In genomic region chr12:51822236-51822635, GRCm38 (mm10) we compare ENCODE assay signal across 18 mouse cellular contexts. TPM values are rescaled to one million over a fixed set of nuclear protein-coding genes. Genes with fewer than 3 reads are reported as not detected.
DNase-seq lines count a peak whose midpoint lies in the region; ATAC-seq and TF ChIP-seq lines count a peak whose summit lies in the region.
"Had no signal": no experiment of that assay in that cellular context is flagged by ENCODE, and none has a peak within 500 bp of the region (broad histone marks: within the 10 kb centered on the region; RNA-seq: fewer than 3 reads in every experiment).

No protein-coding gene starts in this region.

- no peak for DNase-seq in gastrocnemius, adult 2 months
- no peak for DNase-seq in gastrocnemius, postnatal 10 days
- no peak for DNase-seq in lung, postnatal 0 days (ENCODE audit: low spot score)
- no peak for DNase-seq in lung, adult 18-20 months
- DNase-seq in CH12.LX (ENCODE audit: extremely low read depth), result no peak
- DNase-seq in naive thymus-derived CD4-positive, alpha-beta T cell, adult 2 months (ENCODE audit: low read depth), result peak; percentile 51
- DNase-seq in spleen, postnatal 4 days (ENCODE audit: low spot score in 2 of 2), result no peak
- no peak for DNase-seq in hindbrain, postnatal 0 days (ENCODE audit: low spot score)
- DNase-seq: cerebellum, postnatal 10 days; embryo, embryonic 11 days; kidney, adult 9 months; right cerebral cortex, postnatal 14 days; thymus, adult 18-20 months had no signal

- no peak for TF ChIP-seq POLR2A in CH12.LX (IDR thresholded peaks at IDR 0.05; ENCODE audit: low read depth, low read length)

- no peak overlapping the region for H3K4me3 ChIP-seq in gastrocnemius, adult 2 months
- no peak overlapping the region for H3K4me3 ChIP-seq in lung, postnatal 0 days (ENCODE audit: low read depth, low read length)
- H3K4me3 ChIP-seq in CH12.LX (replicated peaks in 1 of 3; ENCODE audit: low read depth in 2 of 3, low read length in 2 of 3, poor library complexity in 1 of 3), result no peak overlapping the region
- no peak overlapping the region for H3K4me3 ChIP-seq in hindbrain, postnatal 0 days (ENCODE audit: low read length)
- H3K4me3 ChIP-seq: forebrain, embryonic 13.5 days; hindbrain, embryonic 15.5 days; limb, embryonic 13.5 days; midbrain, embryonic 12.5 days had no signal

- peak; percentile 23 for TF ChIP-seq RAD21 in CH12.LX (IDR thresholded peaks at IDR 0.05; ENCODE audit: low read depth, low read length)

- no peak overlapping the region for H3K4me2 ChIP-seq in lung, postnatal 0 days (replicated peaks; ENCODE audit: low read depth, low read length)
- H3K4me2 ChIP-seq in CH12.LX (ENCODE audit: insufficient read depth, low read depth, poor library complexity, severe bottlenecking), result no peak overlapping the region
- no peak overlapping the region for H3K4me2 ChIP-seq in hindbrain, postnatal 0 days (ENCODE audit: low read depth, low read length)
- H3K4me2 ChIP-seq: forebrain, embryonic 13.5 days; hindbrain, embryonic 15.5 days; limb, embryonic 13.5 days; midbrain, embryonic 12.5 days had no signal

- no peak overlapping the region for H3K9ac ChIP-seq in lung, postnatal 0 days (replicated peaks; ENCODE audit: low read depth)
- no peak overlapping the region for H3K9ac ChIP-seq in CH12.LX (ENCODE audit: insufficient read depth, low read depth)
- no peak overlapping the region for H3K9ac ChIP-seq in hindbrain, postnatal 0 days (replicated peaks; ENCODE audit: low read length)
- H3K9ac ChIP-seq: forebrain, embryonic 13.5 days; hindbrain, embryonic 15.5 days; limb, embryonic 13.5 days; midbrain, embryonic 12.5 days had no signal

- peak; percentile 41 for TF ChIP-seq CTCF in gastrocnemius, adult 2 months (IDR thresholded peaks at IDR 0.05)
- peak; percentile 38 for TF ChIP-seq CTCF in lung, postnatal 0 days (IDR thresholded peaks at IDR 0.05)
- peak in 1 of 2 experiments; percentile 54; a peak in 2 of 4 replicates for TF ChIP-seq CTCF in CH12.LX (conservative IDR thresholded peaks at IDR 0.05 in 1 of 2, IDR thresholded peaks at IDR 0.05 in 1 of 2; ENCODE audit: low read depth in 2 of 2, low read length in 2 of 2)
- TF ChIP-seq CTCF in hindbrain, postnatal 0 days (IDR thresholded peaks at IDR 0.05; ENCODE audit: low read depth), result no peak

- intact Hi-C loops in gastrocnemius, adult 2 months (cut with DNase I), result loop anchor here (10.0 kb wide), 1 partner anchor 143 kb away; no protein-coding TSS in a partner anchor

- 84% methylated on average over 3 of the region's 3 CpGs for WGBS in lung, postnatal 0 days
- 79% methylated on average over 3 of the region's 3 CpGs for WGBS in hindbrain, postnatal 0 days

- peaks cover 77% of the 10 kb centered on the region for H3K79me2 ChIP-seq in CH12.LX (replicated peaks; ENCODE audit: control insufficient read depth, extremely low read depth, insufficient read depth, poor library complexity, severe bottlenecking)

- in situ Hi-C loops in CH12.LX (cut with MboI; ENCODE audit: low pct_ligation_motif_present, low pct_unique_long_range_greater_than_20kb, low sequenced_read_pairs), result no loop called here

- no peaks in the 10 kb centered on the region for H3K27me3 ChIP-seq in lung, postnatal 0 days (replicated peaks; ENCODE audit: insufficient read depth, low read length)
- no peaks in the 10 kb centered on the region for H3K27me3 ChIP-seq in CH12.LX (replicated peaks)
- no peaks in the 10 kb centered on the region for H3K27me3 ChIP-seq in hindbrain, postnatal 0 days (ENCODE audit: insufficient read depth, low read length)
- H3K27me3 ChIP-seq: forebrain, embryonic 13.5 days; hindbrain, embryonic 15.5 days; limb, embryonic 13.5 days; midbrain, embryonic 12.5 days had no signal

- H3K9me3 ChIP-seq in lung, postnatal 0 days (ENCODE audit: low read length), result no peaks in the 10 kb centered on the region
- H3K9me3 ChIP-seq in CH12.LX (replicated peaks; ENCODE audit: low read length), result no peaks in the 10 kb centered on the region
- no peaks in the 10 kb centered on the region for H3K9me3 ChIP-seq in hindbrain, postnatal 0 days (ENCODE audit: low read length)
- H3K9me3 ChIP-seq: forebrain, embryonic 13.5 days; hindbrain, embryonic 15.5 days; limb, embryonic 13.5 days; midbrain, embryonic 12.5 days had no signal

- peaks cover 2% of the 10 kb centered on the region; the same call in 1 of the 2 replicates for H3K4me1 ChIP-seq in lung, postnatal 0 days (ENCODE audit: insufficient read depth, low read depth, low read length)
- H3K4me1 ChIP-seq in CH12.LX (ENCODE audit: control insufficient read depth in 1 of 2, insufficient read depth in 2 of 2), result peaks cover 2 to 42% of the 10 kb centered on the region in 2 experiments
- no peaks in the 10 kb centered on the region for H3K4me1 ChIP-seq in hindbrain, postnatal 0 days (ENCODE audit: insufficient read depth, low read length)

- no peak overlapping the region for H3K27ac ChIP-seq in gastrocnemius, adult 2 months
- no peak overlapping the region for H3K27ac ChIP-seq in lung, postnatal 0 days (ENCODE audit: low read length)
- H3K27ac ChIP-seq in CH12.LX (ENCODE audit: insufficient read depth, low read depth), result no peak overlapping the region
- no peak overlapping the region for H3K27ac ChIP-seq in hindbrain, postnatal 0 days
- H3K27ac ChIP-seq: forebrain, embryonic 13.5 days; hindbrain, embryonic 15.5 days; limb, embryonic 13.5 days; midbrain, embryonic 12.5 days had no signal

- dilution Hi-C loops in CH12.LX (cut with MboI; ENCODE audit: extremely low pct_ligation_motif_present, extremely low pct_unique_long_range_greater_than_20kb, low sequenced_read_pairs), result no loop called here

- ATAC-seq in lung, postnatal 0 days, result no peak
- no peak for ATAC-seq in hindbrain, postnatal 0 days
- ATAC-seq: activated CD4-positive, CD25-positive, alpha-beta regulatory T cell, adult 4 months; forebrain, embryonic 13.5 days had no signal

- peaks cover 4% of the 10 kb centered on the region; the same call in 1 of the 2 replicates for H3K36me3 ChIP-seq in lung, postnatal 0 days (ENCODE audit: insufficient read depth, low read length)
- H3K36me3 ChIP-seq in CH12.LX (replicated peaks in 1 of 2; ENCODE audit: control insufficient read depth in 1 of 2, insufficient read depth in 1 of 2, low read length in 1 of 2), result peaks cover 11 to 65% of the 10 kb centered on the region in 2 experiments
- 0 out of 2 replicates have a peak, but pooled peaks cover 4% of the 10 kb centered on the region for H3K36me3 ChIP-seq in hindbrain, postnatal 0 days (ENCODE audit: insufficient read depth, low read length)

- no peak for TF ChIP-seq EP300 in lung, postnatal 0 days (IDR thresholded peaks at IDR 0.05)
- TF ChIP-seq EP300 in CH12.LX (IDR thresholded peaks at IDR 0.05; ENCODE audit: low read length), result no peak

TF ChIP-seq in CH12.LX, 34 proteins besides CTCF, POLR2A, EP300 and RAD21:
- TF ChIP-seq CHD1 (IDR thresholded peaks at IDR 0.05; ENCODE audit: low read depth, low read length) (no peak), MYC (IDR thresholded peaks at IDR 0.05; ENCODE audit: low read depth, low read length) (0 out of 2 replicates have a peak, but pooled peaks have one; percentile 44), SMC3 (IDR thresholded peaks at IDR 0.05; ENCODE audit: low read depth, low read length) (peak; percentile 21; the same call in 1 of the 2 replicates)
TF ChIP-seq in CH12.LX: peak in this region for 2.

RNA-seq across cellular contexts. Expression of gene Hectd1, which starts 7.1 kb away (rescaled TPM):
- 100 to 1,000 TPM in 1 of 2 experiments, 10 to 100 TPM in 1; 98.6 to 100 TPM for total RNA-seq in gastrocnemius, adult 2 months (2021)
- total RNA-seq in gastrocnemius, postnatal 10 days (2021), result 10 to 100 TPM; 85.6 to 90.6 TPM
- polyA plus RNA-seq in lung, postnatal 0 days (2015; fragmentation: Nextera tagmentation; extraction: Ambion mirVana), result 27.5 and 31.8 TPM in 2 replicates
- 41.4 and 43.6 TPM in 2 replicates for total RNA-seq in CH12.LX (2012; rRNA removed)
- total RNA-seq in CH12.LX (2014; rRNA removed), result 36.2 and 40.7 TPM in 2 replicates
- polyA plus RNA-seq in CH12.LX (2012; ENCODE audit: insufficient read length, low read depth), result 35.6 and 42.3 TPM in 2 replicates
- total RNA-seq in hindbrain, postnatal 0 days (2014; rRNA removed), result 67.1 and 68.5 TPM in 2 replicates
- polyA plus RNA-seq in hindbrain, postnatal 0 days (2015; fragmentation: Nextera tagmentation; extraction: Ambion mirVana), result 28.0 and 28.4 TPM in 2 replicates
